Comparison of ENCODE assay signal across 8 mouse cellular contexts in genomic region chr13:93073595-93073994, GRCm38 (mm10).
DNase-seq lines count a peak whose midpoint lies in the region; ATAC-seq and TF ChIP-seq lines count a peak whose summit lies in the region.

No protein-coding gene starts in this region.

- no peak for ATAC-seq in cerebellum, adult (ENCODE audit: insufficient number of reproducible peaks, low FRiP score, low TSS enrichment)
- peak; percentile 33; the same call in 1 of the 2 replicates for ATAC-seq in neural tube, embryonic 12.5 days (ENCODE audit: low FRiP score, low read depth)
- peak; percentile 53; the same call in 1 of the 2 replicates for ATAC-seq in neural tube, embryonic 15.5 days (ENCODE audit: low FRiP score)

- no peak for TF ChIP-seq CTCF in cerebellum, adult 2 months (IDR thresholded peaks at IDR 0.05; ENCODE audit: borderline replicate concordance, insufficient read depth, low read depth, low read length)

- DNase-seq in cerebellum, adult 2 months: peak; percentile 32 to 50
- no peak for DNase-seq in neural tube, embryonic 10.5 days (ENCODE audit: extremely low spot score, low spot score)
- peak; percentile 77 to 90 for DNase-seq in layer of hippocampus, postnatal 14 days (ENCODE audit: low spot score in 2 of 2)
- no peak for DNase-seq in spleen, adult 12 weeks (ENCODE audit: low spot score)
- no peak for DNase-seq in heart, adult 9 months (ENCODE audit: low spot score in 2 of 2)

- H3K27me3 ChIP-seq in cerebellum, adult 2 months (ENCODE audit: control insufficient read depth, insufficient read depth, low read length): no peaks in the 10 kb centered on the region
- H3K27me3 ChIP-seq in neural tube, embryonic 12.5 days (replicated peaks): no peaks in the 10 kb centered on the region
- H3K27me3 ChIP-seq in neural tube, embryonic 15.5 days (replicated peaks): no peaks in the 10 kb centered on the region

- H3K27ac ChIP-seq in cerebellum, adult 2 months (ENCODE audit: insufficient read depth, low read length): no peak overlapping the region
- H3K27ac ChIP-seq in neural tube, embryonic 12.5 days: no peak overlapping the region
- H3K27ac ChIP-seq in neural tube, embryonic 15.5 days (replicated peaks): peak overlapping the region; percentile 60

- 11% methylated on average over 2 of the region's 2 CpGs for WGBS in cerebellum, adult 2 months
- 40% methylated on average over 2 of the region's 2 CpGs for WGBS in neural tube, embryonic 12.5 days
- WGBS in neural tube, embryonic 15.5 days: 15% methylated on average over 2 of the region's 2 CpGs

- peak overlapping the region; percentile 48; the same call in 1 of the 2 replicates for H3K4me2 ChIP-seq in neural tube, embryonic 12.5 days (replicated peaks)
- peak overlapping the region; percentile 31 for H3K4me2 ChIP-seq in neural tube, embryonic 15.5 days

- H3K4me1 ChIP-seq in cerebellum, adult 2 months (ENCODE audit: control insufficient read depth, insufficient read depth, low read length): peaks cover 8% of the 10 kb centered on the region
- peaks cover 17% of the 10 kb centered on the region for H3K4me1 ChIP-seq in neural tube, embryonic 12.5 days
- H3K4me1 ChIP-seq in neural tube, embryonic 15.5 days: peaks cover 21% of the 10 kb centered on the region

- H3K36me3 ChIP-seq in neural tube, embryonic 12.5 days: no peaks in the 10 kb centered on the region
- H3K36me3 ChIP-seq in neural tube, embryonic 15.5 days: no peaks in the 10 kb centered on the region

- no peak for TF ChIP-seq POLR2A in cerebellum, adult 2 months (IDR thresholded peaks at IDR 0.05; ENCODE audit: borderline replicate concordance, insufficient read depth, low read length)

- 0 out of 2 replicates have a peak overlapping the region, but pooled peaks have one; percentile 29 for H3K9ac ChIP-seq in neural tube, embryonic 12.5 days
- no peak overlapping the region for H3K9ac ChIP-seq in neural tube, embryonic 15.5 days (replicated peaks)

- peaks cover 8% of the 10 kb centered on the region; the same call in 1 of the 2 replicates for H3K9me3 ChIP-seq in neural tube, embryonic 12.5 days
- 0 out of 2 replicates have a peak, but pooled peaks cover 2% of the 10 kb centered on the region for H3K9me3 ChIP-seq in neural tube, embryonic 15.5 days (replicated peaks)

- no peak overlapping the region for H3K4me3 ChIP-seq in cerebellum, adult 2 months (replicated peaks; ENCODE audit: insufficient read depth, low read depth, low read length)
- H3K4me3 ChIP-seq in neural tube, embryonic 12.5 days: no peak overlapping the region
- no peak overlapping the region for H3K4me3 ChIP-seq in neural tube, embryonic 15.5 days (replicated peaks)

Comparison
In these comparisons a context has a peak if more than half of its experiments do, and no peak if none do; other contexts are left out.
1. DNase-seq: peak in cerebellum, adult 2 months (2 of 2) and layer of hippocampus, postnatal 14 days (2 of 2); none in neural tube, embryonic 10.5 days (single experiment), spleen, adult 12 weeks (single experiment) and heart, adult 9 months (0 of 2).